Mouse (Mus musculus) lung, postnatal 14 days (tissue): ENCODE data around the gene Acrbp.

Source experiments
- DNase-seq: peaks from one replicate; pipeline ENCODE4 v3.0.0; 2021

The Acrbp gene

GRCm38 (mm10) chr6:125071896-125072279, 22.4 kb downstream of the Acrbp start:
- DNase-seq: no peak

GRCm38 (mm10) chr6:125073825-125074224, 24.3 kb downstream of the Acrbp start:
- DNase-seq: no peak

- DNase-seq: no peak
Observed at GRCm38 (mm10) chr6:125081394-125081793, 31.9 kb downstream of the Acrbp start.

GRCm38 (mm10) chr6:125081797-125082560, 32.5 kb downstream of the Acrbp start:
- DNase-seq: peak; percentile 93

GRCm38 (mm10) chr6:125082801-125083386, 33.4 kb downstream of the Acrbp start:
- DNase-seq: no peak

GRCm38 (mm10) chr6:125084424-125084823, 34.9 kb downstream of the Acrbp start:
- peak; percentile 67 for DNase-seq

GRCm38 (mm10) chr6:125087937-125088336, 38.4 kb downstream of the Acrbp start:
- no peak for DNase-seq

- DNase-seq: peak; percentile 76
Observed at GRCm38 (mm10) chr6:125088561-125089321, 39.3 kb downstream of the Acrbp start.

GRCm38 (mm10) chr6:125089521-125090321, 40.2 kb downstream of the Acrbp start:
- DNase-seq: peak; percentile 80

- DNase-seq: no peak
Observed at GRCm38 (mm10) chr6:125090341-125091085, 41.0 kb downstream of the Acrbp start.

GRCm38 (mm10) chr6:125092372-125092771, 42.9 kb downstream of the Acrbp start:
- no peak for DNase-seq

GRCm38 (mm10) chr6:125094843-125095242, 45.4 kb downstream of the Acrbp start:
- DNase-seq: no peak

GRCm38 (mm10) chr6:125095391-125096278, 46.1 kb downstream of the Acrbp start, which contains the start of gene Chd4:
Chd4 (plus strand) TSS chr6:125095981.
- DNase-seq: peak; percentile 95

- DNase-seq: no peak
Observed at GRCm38 (mm10) chr6:125096279-125096596, 46.7 kb downstream of the Acrbp start.

GRCm38 (mm10) chr6:125096597-125097345, 47.3 kb downstream of the Acrbp start:
- DNase-seq: peak; percentile 68

- DNase-seq: peak; percentile 30
Observed at GRCm38 (mm10) chr6:125097346-125097689, 47.8 kb downstream of the Acrbp start.

- DNase-seq: no peak
Observed at GRCm38 (mm10) chr6:125097951-125098350, 48.5 kb downstream of the Acrbp start.

GRCm38 (mm10) chr6:125098513-125098912, 49.0 kb downstream of the Acrbp start:
- no peak for DNase-seq

- peak; percentile 54 for DNase-seq
Observed at GRCm38 (mm10) chr6:125099421-125099971, 50.0 kb downstream of the Acrbp start.

GRCm38 (mm10) chr6:125101444-125101843, 52.0 kb downstream of the Acrbp start:
- no peak for DNase-seq
